Mouse (Mus musculus) hindbrain, embryonic 14.5 days (tissue): ENCODE measurements around the gene Hs6st3. TPM values are rescaled to one million over a fixed set of nuclear protein-coding genes. Genes with fewer than 3 reads are reported as not detected.

Experiments used
- ATAC-seq: fragments of 200-750 bp; cut with Nextera tagmentation; 2 replicates; pipeline ENCODE4 v1.8.0; 2017; ENCODE audit warnings: moderate number of reproducible peaks, mild to moderate bottlenecking, moderate TSS enrichment, moderate library complexity; ENCODE audit not compliant: low FRiP score
- DNase-seq: peaks from one replicate; pipeline ENCODE4 v3.0.0-alpha.2; 2015; ENCODE audit warnings: low spot score
- H3K27ac ChIP-seq: fragments of 300-500 bp; sonication (generic); 2 replicates; pipeline ENCODE4 v1.5.1; 2014; ENCODE audit warnings: mild to moderate bottlenecking, moderate library complexity
- H3K27me3 ChIP-seq: fragments of 300-500 bp; sonication (generic); 2 replicates; pipeline ENCODE4 v1.6.1; 2014; ENCODE audit warnings: mild to moderate bottlenecking, low read length, mixed read lengths; ENCODE audit not compliant: control insufficient read depth, insufficient read depth
- H3K36me3 ChIP-seq: fragments of 300-500 bp; sonication (generic); replicated peaks from 2 replicates; pipeline ENCODE4 v1.6.1; 2014; ENCODE audit not compliant: control insufficient read depth, insufficient read depth
- H3K4me1 ChIP-seq: fragments of 300-500 bp; sonication (generic); replicated peaks from 2 replicates; pipeline ENCODE4 v1.6.1; 2014; ENCODE audit warnings: antibody characterized with exemption, low read length, mixed read lengths; ENCODE audit not compliant: control insufficient read depth, insufficient read depth
- H3K4me2 ChIP-seq: fragments of 300-500 bp; sonication (generic); replicated peaks from 2 replicates; pipeline ENCODE4 v1.6.1; 2014; ENCODE audit warnings: mild to moderate bottlenecking, moderate library complexity
- H3K4me3 ChIP-seq: fragments of 300-500 bp; sonication (generic); replicated peaks from 2 replicates; pipeline ENCODE4 v1.5.1; 2014; ENCODE audit warnings: mild to moderate bottlenecking, low read length
- H3K9ac ChIP-seq: fragments of 300-500 bp; sonication (generic); 2 replicates; pipeline ENCODE4 v1.6.1; 2014
- H3K9me3 ChIP-seq: fragments of 300-500 bp; sonication (generic); 2 replicates; pipeline ENCODE4 v1.6.1; 2016; ENCODE audit warnings: low read length; ENCODE audit not compliant: control insufficient read depth
- whole genome bisulfite sequencing: fragments of 180-500 bp; shearing (Covaris S2); extraction: QIAGEN DNeasy Blood & Tissue Kit; methylation state at CpG from one replicate; pipeline ENCODE4 v1.1.7; 2014; 5-methylcytosine and 5-hydroxymethylcytosine counted together
- polyA plus RNA-seq: library from polyadenylated mRNA; unstranded; fragments of >200 nt; fragmentation: Nextera tagmentation; extraction: Ambion mirVana; gene quantifications from 2 replicates; pipeline ENCODE4 v1.2.1, GENCODE M21; 2014

The Hs6st3 gene
- polyA plus RNA-seq, 1 experiment from 2014 or later: 4.3 TPM

DNA sequence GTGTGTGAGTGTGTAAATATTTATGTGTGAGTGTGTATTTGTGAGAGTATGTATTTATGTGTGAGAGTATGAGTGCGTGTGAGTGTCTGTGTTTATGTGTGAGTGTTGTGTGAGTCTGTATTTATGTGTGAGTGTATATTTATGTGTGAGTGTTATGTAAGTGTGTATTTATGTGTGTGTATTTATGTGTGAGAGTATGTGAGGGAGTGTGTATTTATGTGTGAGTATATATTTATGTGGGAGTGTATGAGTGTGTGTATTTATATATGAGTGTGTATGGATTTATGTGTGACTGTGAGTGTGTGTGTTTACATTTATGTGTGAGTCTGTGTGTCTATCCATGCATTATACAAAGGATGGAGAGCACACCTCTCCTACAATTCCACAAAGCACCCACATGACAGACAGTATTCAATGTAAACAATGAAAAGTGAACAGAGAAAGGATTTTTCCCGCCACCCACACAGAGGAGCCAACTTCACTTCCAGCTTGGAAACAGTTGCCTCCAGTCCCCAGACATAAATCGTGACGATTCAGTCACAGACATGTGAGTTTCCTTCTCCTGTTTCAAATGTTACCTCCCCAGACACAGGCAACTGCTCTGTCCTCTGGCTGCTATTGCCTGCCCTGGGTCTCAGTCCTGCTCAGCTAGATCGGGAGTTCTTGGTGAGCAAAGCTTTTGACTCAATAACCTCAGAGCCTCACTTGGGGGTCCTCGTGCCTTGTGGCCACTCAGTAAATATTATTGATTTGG lies 780.3 kb downstream of the Hs6st3 start:
- no peak for DNase-seq
- no peak overlapping the region for H3K27ac ChIP-seq
- no peaks in the 10 kb centered on the region for H3K4me1 ChIP-seq
- no peak overlapping the region for H3K4me2 ChIP-seq
- no peak overlapping the region for H3K4me3 ChIP-seq
- H3K9me3 ChIP-seq: no peaks in the 10 kb centered on the region
- no peaks in the 10 kb centered on the region for H3K36me3 ChIP-seq
- no peak for ATAC-seq
- WGBS: 73% methylated on average over 6 of the region's 6 CpGs
- no peak overlapping the region for H3K9ac ChIP-seq
- no peaks in the 10 kb centered on the region for H3K27me3 ChIP-seq

DNA sequence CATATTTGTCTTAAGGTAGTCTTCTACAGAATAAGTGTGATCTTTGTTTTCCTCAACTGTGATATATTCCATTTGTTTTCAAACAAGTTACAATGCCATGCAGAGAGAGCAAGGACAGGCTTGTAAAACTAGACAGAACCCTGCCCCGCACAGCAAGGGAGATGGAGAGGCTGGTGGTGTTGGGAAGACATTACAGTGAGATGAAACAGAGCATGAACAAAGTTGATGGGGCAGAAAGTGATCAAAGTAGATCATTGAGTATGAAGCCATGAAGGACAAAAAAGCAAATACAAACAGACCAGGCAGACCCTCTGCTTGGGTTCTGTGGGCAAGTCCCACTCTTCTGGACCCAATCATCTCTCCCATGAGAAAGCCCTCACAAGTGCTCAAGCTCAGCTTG lies 781.0 kb downstream of the Hs6st3 start:
- Histone ChIP-seq H3K27ac (no peak overlapping the region), H3K36me3 (no peaks in the 10 kb centered on the region), H3K4me2 (no peak overlapping the region), H3K4me3 (no peak overlapping the region), H3K4me1 (no peaks in the 10 kb centered on the region), H3K27me3 (no peaks in the 10 kb centered on the region), H3K9ac (no peak overlapping the region), H3K9me3 (no peaks in the 10 kb centered on the region)
- DNase-seq (no peak), ATAC-seq (no peak)
- WGBS: 92% methylated on average over 1 of the region's 1 CpGs

Other genes starting within 250 kb of the Hs6st3 start
- gene Dzip1, start 212.9 kb upstream of the Hs6st3 start, polyA plus RNA-seq: 105 and 122 TPM in 2 replicates
- gene Dnajc3, start 200.4 kb upstream of the Hs6st3 start, polyA plus RNA-seq: 25.3 and 29.9 TPM in 2 replicates
- gene Uggt2, start 38.9 kb upstream of the Hs6st3 start, polyA plus RNA-seq: 22.0 and 23.3 TPM in 2 replicates